Mouse (Mus musculus) G1E (cell line): ENCODE data around the gene Ubr2.

Source experiments
- CTCF ChIP-seq: IDR thresholded peaks from 2 replicates; pipeline ENCODE4 v1.5.1; 2012; ENCODE audit warnings: low read depth, low read length, inconsistent platforms, mixed read lengths
- GATA1 ChIP-seq: IDR thresholded peaks from 2 replicates; pipeline ENCODE4 v1.6.1; 2012; ENCODE audit warnings: borderline replicate concordance, low read length, inconsistent platforms, mixed read lengths
- GATA2 ChIP-seq: IDR thresholded peaks from 2 replicates; pipeline ENCODE4 v1.6.1; 2012; ENCODE audit warnings: low read depth, low read length, inconsistent platforms, borderline replicate concordance
- POLR2AphosphoS5 ChIP-seq: IDR thresholded peaks from 2 replicates; pipeline ENCODE4 v1.6.1; 2012; ENCODE audit warnings: low read depth, low read length, inconsistent platforms; ENCODE audit not compliant: insufficient replicate concordance

GRCm38 (mm10) chr17:47023369-47023768 is 13.0 kb upstream of the Ubr2 start:
- no peak for TF ChIP-seq CTCF
- no peak for TF ChIP-seq GATA1
- TF ChIP-seq POLR2AphosphoS5: no peak
- no peak for TF ChIP-seq GATA2
